Mouse (Mus musculus): Measurements from ENCODE around the gene Axin1.

Axin1 gene

GRCm38 (mm10) chr17:26237667-26238066 is 99.2 kb downstream of the Axin1 start:
- in situ Hi-C loops (cut with MboI, MseI), result no loop called here

DNA sequence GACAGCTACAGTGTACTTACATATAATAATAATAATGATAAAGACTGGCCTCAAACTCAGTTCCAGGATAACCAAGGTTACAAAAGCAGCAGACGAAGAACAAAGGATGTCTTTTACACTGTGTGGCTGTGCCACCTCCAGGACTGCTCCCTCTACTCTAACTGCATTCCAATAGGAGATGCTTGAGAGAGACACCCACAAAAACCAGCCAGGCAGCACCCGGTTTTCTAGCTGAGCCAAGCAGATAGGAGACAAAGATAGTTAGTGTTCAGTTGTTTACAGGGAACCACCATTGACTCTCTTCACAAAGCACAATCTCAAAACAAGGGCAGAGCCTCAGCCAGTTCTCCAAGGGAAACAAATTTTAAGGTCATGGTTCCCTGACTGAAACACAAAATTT is 101.1 kb downstream of the Axin1 start:
- in situ Hi-C loops (cut with MboI, MseI), result no loop called here

GRCm38 (mm10) chr17:26240120-26240790 is 101.8 kb downstream of the Axin1 start:
- in situ Hi-C loops (cut with MboI, MseI), result no loop called here

GRCm38 (mm10) chr17:26240990-26241389 is 102.5 kb downstream of the Axin1 start:
- in situ Hi-C loops (cut with MboI, MseI), result no loop called here

GRCm38 (mm10) chr17:26243471-26244100 is 105.1 kb downstream of the Axin1 start:
- in situ Hi-C loops (cut with MboI, MseI), result no loop called here

DNA sequence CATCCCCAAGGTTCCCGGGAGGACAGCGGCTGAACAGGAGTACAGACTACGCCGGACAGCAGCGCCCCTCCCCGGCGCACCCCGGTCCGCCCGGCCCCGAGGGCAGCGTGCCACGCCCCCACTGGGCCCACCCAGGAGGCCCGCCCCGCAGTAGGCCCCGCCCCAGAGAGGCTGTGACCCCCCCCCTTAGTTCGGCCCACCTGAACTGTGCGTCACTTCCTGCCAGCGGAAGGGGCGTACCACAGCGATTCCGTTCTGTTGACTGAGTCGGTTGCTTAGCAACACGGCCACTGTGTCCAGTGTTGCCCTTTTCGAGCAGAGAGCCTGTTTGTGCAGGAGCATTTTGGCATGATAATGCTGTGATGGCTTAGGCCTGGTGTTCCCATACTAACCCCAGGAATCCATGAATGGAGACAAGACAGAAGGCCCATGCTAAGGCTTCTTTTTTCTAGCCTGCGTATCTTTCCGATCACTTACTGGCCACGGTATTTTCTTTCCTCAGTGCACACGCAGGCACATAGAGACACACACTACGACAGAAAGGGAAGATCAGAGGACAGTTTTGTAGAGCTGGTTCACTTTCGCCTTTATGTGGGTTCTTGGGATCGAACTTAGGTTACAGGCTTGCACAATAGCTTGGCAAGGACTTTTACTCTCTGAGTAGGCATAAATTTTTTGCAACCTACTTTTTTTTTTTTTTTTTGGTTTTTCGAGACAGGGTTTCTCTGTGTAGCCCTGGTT is 105.8 kb downstream of the Axin1 start, which contains the start of gene Fam234a:
Gene Fam234a, minus strand, starts transcription at position 142 of the 741 bp plus-strand sequence.
- in situ Hi-C loops (cut with MboI, MseI), result no loop called here
